Mouse (Mus musculus): ENCODE results near the gene Prkacb.

The Prkacb gene

GRCm38 (mm10) chr3:146812901-146813393 is at the start of gene Prkacb:
Gene Prkacb, minus strand, starts transcription at chr3:146812990.
- DNase-seq (ENCODE audit: low read depth, low spot score) = peak; percentile 86

- DNase-seq (ENCODE audit: low read depth, low spot score) = no peak
Observed at GRCm38 (mm10) chr3:146860308-146860707, 47.5 kb upstream of the Prkacb start.

- DNase-seq (ENCODE audit: low read depth, low spot score) = no peak
Observed at GRCm38 (mm10) chr3:146857373-146857772, 44.6 kb upstream of the Prkacb start.

GRCm38 (mm10) chr3:146854473-146855087 is 41.8 kb upstream of the Prkacb start:
- no peak for DNase-seq (ENCODE audit: low read depth, low spot score)

GRCm38 (mm10) chr3:146851966-146852891 is 39.4 kb upstream of the Prkacb start, which contains the start of gene Ttll7:
Gene Ttll7, plus strand, starts transcription at chr3:146852367.
- peak; percentile 88 for DNase-seq (ENCODE audit: low read depth, low spot score)

- no peak for DNase-seq (ENCODE audit: low read depth, low spot score)
Observed at GRCm38 (mm10) chr3:146849360-146849759, 36.6 kb upstream of the Prkacb start.

- DNase-seq (ENCODE audit: low read depth, low spot score) = no peak
Observed at GRCm38 (mm10) chr3:146848112-146848511, 35.3 kb upstream of the Prkacb start.

GRCm38 (mm10) chr3:146846237-146846636 is 33.4 kb upstream of the Prkacb start:
- DNase-seq (ENCODE audit: low read depth, low spot score) = no peak

GRCm38 (mm10) chr3:146843470-146843869 is 30.7 kb upstream of the Prkacb start:
- DNase-seq (ENCODE audit: low read depth, low spot score) = no peak

- no peak for DNase-seq (ENCODE audit: low read depth, low spot score)
Observed at GRCm38 (mm10) chr3:146842766-146843165, 30.0 kb upstream of the Prkacb start.

- no peak for DNase-seq (ENCODE audit: low read depth, low spot score)
Observed at GRCm38 (mm10) chr3:146820718-146821117, 7.9 kb upstream of the Prkacb start.

GRCm38 (mm10) chr3:146813624-146814023 is 834 bp upstream of the Prkacb start:
- DNase-seq (ENCODE audit: low read depth, low spot score) = no peak

- peak; percentile 26 for DNase-seq (ENCODE audit: low read depth, low spot score)
Observed at GRCm38 (mm10) chr3:146812041-146812878, 530 bp downstream of the Prkacb start.

GRCm38 (mm10) chr3:146793554-146794257 is 19.1 kb downstream of the Prkacb start:
- no peak for DNase-seq (ENCODE audit: low read depth, low spot score)

- DNase-seq (ENCODE audit: low read depth, low spot score) = no peak
Observed at GRCm38 (mm10) chr3:146792144-146792748, 20.5 kb downstream of the Prkacb start.

GRCm38 (mm10) chr3:146784233-146784632 is 28.6 kb downstream of the Prkacb start:
- no peak for DNase-seq (ENCODE audit: low read depth, low spot score)

- no peak for DNase-seq (ENCODE audit: low read depth, low spot score)
Observed at GRCm38 (mm10) chr3:146783645-146784225, 29.1 kb downstream of the Prkacb start.

- DNase-seq (ENCODE audit: low read depth, low spot score) = no peak
Observed at GRCm38 (mm10) chr3:146782548-146782947, 30.2 kb downstream of the Prkacb start.

- DNase-seq (ENCODE audit: low read depth, low spot score) = peak; percentile 42
Observed at GRCm38 (mm10) chr3:146781131-146781530, 31.7 kb downstream of the Prkacb start.

- DNase-seq (ENCODE audit: low read depth, low spot score) = no peak
Observed at GRCm38 (mm10) chr3:146780241-146780640, 32.5 kb downstream of the Prkacb start.
